Mouse (Mus musculus): ENCODE data around the gene Elmo2.
A peak's percentile ranks its signal among the peaks of the same experiment; 100 is the strongest.

Elmo2 gene

DNA sequence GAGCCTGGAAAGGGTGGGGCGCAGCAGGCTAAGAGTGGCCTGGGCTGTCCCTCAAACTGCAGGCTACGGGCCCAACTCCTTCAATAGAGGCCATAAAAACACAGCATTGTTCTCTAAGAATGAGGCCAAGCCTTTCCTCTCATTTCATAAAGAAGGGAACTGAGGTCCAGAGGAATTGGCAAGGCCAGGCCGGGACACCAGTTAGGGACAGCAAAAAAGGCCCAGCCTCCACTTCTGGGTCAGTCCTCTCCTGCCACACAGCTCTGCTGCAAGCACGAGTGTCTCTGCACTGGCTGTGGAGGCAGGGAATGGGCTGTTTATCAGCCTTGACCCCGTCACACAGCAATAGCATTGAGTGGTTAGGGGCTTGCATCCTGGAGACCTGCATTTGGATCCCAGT, 2.8 kb downstream of the Elmo2 start:
- DNase-seq (ENCODE audit: low read depth, low spot score): no peak

DNA sequence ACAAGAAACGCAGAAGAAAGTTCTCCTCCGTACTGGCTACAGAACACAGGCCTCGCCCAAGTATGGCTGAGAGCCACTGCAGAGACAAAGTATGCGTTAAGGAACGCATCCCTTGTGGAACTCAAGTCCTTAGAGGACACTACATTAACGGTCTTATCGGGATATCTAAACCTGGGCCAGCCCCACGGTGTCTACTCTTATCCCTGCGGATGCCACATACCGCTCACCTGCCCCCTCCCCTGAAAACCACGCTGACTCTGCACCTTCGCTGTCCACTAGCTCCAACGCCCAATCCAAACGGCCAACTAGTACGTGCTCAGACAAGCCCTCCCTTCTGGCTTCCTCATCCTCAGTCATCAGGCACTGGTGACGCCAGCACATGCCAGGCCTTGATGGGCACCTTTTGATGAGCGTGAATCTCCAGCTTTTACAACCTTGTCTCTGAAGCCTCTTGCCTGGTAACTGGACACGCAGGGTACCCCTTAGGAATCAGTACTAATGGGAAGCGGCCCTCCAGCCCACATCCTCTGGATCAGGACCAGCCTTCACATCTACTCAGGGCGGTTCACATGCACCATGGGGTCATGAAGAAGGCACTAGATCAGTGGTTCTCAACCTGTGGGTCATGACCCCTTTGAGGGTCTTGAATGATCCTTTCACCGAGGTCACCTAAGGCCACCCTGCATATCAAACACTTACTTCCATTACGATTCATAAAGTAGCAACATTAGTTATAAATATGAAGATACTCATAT, 4.1 kb downstream of the Elmo2 start:
- DNase-seq (ENCODE audit: low read depth, low spot score): no peak

DNA sequence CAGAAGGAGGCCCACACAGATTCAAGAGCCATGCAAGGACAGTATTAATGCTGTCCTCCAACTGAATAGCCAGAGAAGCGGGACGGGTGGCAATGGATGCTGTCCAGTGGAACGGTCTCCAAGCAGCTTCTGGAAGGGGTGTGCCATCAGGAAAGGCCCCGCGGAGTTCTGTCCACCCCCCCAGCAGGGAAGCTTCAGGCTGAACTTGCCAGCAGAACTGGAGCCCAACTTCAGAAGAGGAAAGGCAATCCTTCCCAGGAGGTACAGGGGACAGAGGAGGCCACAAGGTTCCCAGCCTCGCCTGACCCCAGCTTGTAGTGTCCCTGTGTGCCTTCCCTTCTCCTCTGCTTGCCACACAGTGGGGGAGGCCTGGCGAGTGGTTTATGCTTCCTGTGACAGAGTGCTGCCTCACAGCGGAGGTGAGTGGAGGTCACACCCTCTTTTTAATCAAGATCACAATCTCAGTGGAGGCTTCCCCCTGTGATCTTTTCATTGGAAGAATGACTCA, 4.8 kb downstream of the Elmo2 start:
- DNase-seq (ENCODE audit: low read depth, low spot score): no peak

DNA sequence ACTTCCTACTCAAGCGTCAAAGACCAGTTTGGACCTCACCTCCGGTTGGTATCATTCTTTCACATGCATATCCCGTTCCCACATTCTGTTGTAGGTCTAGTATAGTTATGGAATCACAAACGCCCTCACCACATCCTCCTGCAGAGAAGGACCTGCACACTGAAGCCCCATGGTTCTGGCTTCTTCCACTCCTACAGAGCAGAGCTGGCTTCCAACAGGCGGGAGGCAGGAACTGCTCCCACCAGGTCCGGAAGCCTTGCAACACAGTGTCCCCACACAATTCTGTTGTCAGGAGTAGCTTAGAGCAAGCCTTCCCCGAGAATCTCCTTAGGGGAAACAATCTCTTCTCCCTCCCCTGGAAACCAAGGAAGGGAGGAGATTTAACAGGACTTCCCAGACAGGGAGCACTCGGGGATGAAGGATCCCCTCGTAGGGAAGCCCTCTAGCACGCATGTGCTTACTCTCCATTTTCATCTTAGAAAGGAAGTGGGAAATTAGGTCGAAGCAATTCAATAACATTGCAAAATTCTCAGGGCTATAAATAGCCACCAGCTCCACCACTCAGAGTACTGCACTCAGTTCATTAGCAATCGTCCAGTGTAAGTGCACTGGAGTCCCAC, 5.6 kb downstream of the Elmo2 start:
- DNase-seq (ENCODE audit: low read depth, low spot score): no peak

DNA sequence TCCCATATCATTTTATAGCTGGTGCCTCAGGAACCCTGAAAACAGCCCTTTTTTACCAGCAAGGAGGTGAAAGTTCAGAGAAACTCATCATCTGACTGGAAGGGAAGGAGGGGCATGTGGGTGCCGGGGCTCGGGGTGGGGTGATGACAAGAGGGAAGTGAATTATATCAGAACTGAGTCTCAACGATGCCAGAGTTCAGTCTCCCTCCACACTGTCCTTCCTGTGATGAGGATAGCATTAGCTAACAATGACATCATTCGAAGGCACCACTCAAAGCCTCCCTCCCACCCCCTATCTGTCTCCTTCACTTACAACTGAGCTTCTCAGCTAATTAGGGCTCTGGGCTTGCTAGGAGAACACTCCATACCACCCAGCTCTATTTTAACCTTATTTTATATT, 6.8 kb downstream of the Elmo2 start:
- no peak for DNase-seq (ENCODE audit: low read depth, low spot score)

DNA sequence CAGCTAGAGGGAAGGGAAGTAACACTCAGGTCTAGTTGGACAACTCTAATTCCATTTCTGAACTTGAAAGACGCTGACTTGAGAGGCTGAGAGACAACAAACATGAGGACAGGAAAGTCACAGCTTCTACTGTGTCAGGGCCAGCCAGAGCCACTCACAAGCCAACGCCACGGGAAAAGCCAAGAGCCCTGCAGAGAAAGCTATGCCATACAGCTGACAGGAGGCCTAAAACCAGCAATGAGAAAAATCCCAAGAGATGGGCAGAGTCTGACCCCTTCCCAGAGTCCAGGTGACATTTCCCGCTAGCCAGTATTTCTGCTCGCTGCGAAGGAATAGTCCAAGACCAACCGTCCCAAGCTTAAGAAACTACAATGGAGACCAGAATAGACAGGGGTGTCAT, 7.3 kb downstream of the Elmo2 start:
- DNase-seq (ENCODE audit: low read depth, low spot score): no peak

DNA sequence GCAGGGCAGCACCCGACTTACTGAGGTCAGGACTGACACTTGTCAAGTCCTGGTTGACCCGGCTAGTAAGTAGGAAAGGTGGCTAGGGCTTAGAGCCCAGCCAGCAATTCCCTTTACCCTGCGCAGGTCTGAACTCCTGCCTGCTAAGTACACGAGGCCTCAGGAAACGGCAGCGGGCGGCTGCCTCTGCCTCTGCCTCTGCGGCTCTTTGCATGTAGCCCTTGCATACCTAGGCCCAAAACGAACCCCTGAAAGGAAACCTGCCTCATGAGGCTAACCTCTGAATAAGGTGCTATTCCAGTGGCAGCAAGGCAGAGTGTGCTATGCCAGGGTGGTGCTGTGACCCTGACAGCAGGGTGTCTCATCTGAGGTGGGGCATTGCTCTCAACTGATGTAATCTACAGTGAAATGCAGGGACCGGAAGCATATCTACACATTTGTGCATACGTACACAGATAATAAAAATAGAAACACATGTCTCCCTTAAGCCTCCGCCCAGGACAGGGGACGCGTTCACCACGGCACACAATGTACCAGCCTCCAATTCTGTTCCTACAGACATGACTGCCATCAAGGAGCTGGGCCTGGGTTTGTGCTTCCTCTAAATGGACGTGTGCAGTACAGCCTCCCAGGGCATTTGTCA, 8.5 kb downstream of the Elmo2 start:
- DNase-seq (ENCODE audit: low read depth, low spot score): no peak

DNA sequence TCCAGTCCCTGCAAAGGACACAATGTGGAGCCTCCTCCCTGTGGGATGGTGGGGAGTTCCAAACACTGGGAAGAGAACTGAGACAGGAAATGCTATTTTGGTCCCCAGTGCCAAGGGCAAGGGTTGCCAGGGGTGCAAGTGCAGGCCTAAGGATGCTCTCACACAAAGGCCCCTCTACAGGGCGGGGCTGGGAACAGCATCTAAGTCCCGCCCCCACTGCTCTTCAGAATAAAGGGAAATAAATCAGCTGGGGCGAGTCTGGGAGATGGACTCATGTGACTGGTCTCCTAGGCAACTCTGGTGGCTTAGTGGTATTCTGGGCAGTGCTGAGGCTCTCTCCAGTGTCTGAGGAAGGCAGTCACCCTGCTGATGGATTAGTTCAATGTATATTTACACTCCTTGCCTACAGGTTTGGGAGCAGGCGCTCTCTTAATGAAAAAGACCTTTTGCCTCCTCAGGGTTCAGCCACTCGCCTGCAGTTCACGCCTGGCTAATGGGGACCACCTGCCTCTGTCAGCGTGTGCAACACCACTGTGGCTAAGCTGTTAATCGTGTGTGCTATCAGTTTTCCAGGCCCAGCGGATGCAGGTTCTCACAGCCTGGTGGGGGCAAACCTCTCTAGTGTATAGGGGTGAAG, 9.3 kb downstream of the Elmo2 start:
- DNase-seq (ENCODE audit: low read depth, low spot score): peak; percentile 61

DNA sequence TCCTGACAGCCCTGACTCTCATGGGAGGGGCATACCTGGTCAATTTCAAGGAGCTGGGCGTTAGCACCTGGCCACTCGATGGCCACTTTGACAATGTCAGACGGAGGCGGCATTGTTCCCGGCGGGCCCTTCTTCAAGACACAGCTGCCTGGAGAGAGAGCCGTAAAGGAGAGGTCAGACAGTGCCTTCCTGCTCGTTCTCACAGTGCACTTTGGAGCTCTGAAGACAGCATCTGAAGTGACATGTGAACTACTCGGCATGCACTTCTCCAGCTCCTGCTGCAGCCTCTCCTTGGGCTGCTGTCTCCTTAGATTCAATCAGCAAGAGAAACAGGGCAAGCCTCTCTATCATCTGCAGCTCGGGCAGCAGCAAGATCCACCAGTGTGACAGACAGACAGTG, 10.1 kb downstream of the Elmo2 start:
- no peak for DNase-seq (ENCODE audit: low read depth, low spot score)

DNA sequence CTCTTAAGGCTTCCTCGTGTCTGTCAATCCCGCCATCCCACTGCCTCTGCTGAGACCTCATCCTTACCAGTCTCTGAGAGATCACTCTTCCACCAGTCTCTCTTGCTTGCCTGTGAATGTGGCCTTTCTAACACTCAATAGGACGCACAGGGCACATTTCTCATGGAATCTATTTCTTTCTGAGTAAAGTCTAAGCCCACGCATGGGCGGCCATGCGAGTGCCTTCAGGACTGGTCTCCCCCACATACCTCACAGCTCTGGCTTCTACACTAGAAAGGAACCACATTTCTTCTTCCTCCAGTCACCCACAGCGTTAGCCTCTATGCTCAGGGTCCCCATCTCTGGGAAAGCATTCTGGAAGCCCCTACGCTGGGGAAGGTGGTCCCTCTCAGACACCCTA, 12.1 kb downstream of the Elmo2 start:
- no peak for DNase-seq (ENCODE audit: low read depth, low spot score)

DNA sequence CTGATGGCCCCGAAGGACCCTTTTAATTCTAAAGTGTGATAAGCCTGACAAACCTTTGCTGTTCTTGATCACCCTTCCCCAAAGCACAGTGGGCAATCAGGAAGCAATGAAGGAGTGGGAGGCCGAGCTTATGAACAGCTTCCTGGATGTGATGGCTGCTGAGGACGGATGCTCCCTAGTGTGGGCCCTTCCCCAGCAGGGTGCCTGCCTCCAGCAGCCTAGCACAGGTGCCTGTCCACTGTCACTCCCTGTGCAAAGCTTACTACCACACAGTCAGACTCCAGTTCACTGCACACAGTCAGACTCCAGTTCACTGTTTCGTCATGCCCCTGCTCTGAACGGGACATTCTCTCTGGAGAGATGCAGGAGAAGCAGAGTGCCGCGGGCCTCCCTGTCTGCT, 13.9 kb downstream of the Elmo2 start:
- DNase-seq (ENCODE audit: low read depth, low spot score): no peak

DNA sequence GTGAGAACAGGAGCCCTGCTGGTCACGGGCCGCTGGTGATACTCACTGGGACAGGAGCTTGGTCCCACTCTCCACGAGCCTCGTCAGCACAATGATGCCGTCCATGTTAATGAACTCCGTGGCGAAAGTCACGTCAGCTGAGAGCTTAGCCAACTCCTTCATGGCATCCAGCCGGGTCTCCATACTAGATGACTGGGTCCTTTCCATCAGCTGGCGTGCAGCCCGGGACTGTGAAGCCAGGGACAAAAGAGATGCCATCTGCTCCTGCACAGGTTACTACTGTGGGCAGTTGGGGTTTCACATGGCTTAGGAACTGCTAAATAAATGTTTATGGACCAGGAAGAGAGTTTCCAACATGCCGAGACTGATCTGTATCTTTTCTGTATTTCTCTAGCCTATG, 14.7 kb downstream of the Elmo2 start:
- DNase-seq (ENCODE audit: low read depth, low spot score): no peak

DNA sequence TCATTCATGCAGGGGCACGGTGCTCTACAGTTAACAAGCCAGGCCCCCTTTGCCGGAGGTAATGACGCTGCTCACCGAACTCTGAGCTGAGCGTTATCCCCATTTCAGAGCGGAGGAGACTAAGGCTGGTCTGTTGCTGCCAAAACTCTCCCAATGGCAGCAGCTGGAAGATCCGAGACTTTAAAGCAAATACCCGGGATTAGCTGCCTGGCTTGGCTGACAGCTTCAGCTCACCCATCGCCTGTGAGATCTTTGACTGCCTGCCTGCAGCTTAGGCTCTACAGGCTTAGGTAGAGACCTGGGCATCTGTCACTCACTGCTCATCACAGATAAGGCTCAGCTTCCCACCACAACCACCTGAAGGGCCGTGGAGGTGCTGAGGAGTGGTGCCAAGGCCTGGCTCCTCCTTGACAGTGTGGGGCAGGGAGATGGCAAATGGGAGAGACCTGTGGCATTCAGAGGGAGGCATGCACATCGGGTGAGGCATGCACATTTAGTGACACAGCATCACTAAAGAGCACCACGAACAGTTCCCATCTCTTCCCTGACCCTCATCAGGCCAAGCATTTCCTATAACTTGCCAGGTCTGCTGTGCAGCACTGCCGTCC, 15.4 kb downstream of the Elmo2 start:
- DNase-seq (ENCODE audit: low read depth, low spot score): no peak

DNA sequence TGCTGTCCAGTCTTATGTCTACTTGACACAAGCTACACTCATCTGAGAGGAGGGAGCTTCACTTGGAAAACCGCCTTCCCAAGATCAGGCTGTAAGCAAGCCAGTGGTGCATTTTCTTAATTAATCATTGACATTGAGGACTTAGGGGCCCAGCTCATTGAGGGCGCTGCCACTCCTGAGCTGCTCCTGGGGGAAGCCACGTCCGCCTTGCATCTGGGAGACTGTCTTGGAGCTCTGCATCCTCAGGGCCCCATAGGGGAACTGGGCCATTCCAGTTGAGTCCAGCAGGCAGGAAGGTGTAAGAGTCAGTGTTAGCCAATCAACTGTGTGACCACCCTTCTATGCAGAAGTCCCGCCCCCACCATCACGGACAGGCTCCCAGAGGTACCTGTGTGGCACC, 18.5 kb downstream of the Elmo2 start:
- DNase-seq (ENCODE audit: low read depth, low spot score): no peak

DNA sequence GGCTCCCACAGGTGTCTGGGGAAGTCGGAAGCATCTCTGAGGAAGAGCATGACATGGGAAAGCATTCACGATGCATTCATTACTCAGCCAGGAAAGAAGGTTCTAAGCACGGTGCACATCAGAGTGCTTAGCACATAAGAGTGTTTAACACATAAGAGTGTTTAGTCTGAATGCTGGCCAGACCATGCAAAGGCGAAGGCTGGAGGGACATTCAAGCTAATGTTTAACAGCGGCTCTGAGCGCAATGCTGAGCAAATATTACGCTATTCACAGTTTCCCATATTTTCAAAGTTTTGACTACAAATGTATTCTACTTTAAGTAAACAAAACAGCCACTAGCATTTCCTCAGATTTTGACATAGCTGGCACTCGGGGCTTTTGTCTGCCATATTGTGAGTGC, 20.8 kb downstream of the Elmo2 start:
- no peak for DNase-seq (ENCODE audit: low read depth, low spot score)

DNA sequence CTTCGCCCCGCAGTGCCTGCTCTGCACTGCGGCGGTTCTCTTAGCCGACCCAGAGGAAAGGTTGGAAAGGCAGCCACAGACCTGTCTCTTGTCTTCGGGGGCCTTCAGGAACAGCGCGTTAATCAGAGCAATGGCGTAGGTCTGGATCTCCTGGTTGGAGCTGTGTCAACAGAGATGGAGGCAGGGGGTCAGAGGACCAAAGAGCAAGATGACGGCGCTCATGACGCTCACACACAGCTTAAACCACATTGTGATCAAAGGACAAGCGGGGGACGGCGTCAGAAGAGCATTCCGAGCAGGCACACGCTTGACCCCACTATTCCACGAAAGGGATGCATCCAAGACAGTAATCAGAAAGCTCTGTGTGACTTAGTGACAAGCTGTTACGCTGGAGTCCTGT, 21.5 kb downstream of the Elmo2 start:
- DNase-seq (ENCODE audit: low read depth, low spot score): no peak

DNA sequence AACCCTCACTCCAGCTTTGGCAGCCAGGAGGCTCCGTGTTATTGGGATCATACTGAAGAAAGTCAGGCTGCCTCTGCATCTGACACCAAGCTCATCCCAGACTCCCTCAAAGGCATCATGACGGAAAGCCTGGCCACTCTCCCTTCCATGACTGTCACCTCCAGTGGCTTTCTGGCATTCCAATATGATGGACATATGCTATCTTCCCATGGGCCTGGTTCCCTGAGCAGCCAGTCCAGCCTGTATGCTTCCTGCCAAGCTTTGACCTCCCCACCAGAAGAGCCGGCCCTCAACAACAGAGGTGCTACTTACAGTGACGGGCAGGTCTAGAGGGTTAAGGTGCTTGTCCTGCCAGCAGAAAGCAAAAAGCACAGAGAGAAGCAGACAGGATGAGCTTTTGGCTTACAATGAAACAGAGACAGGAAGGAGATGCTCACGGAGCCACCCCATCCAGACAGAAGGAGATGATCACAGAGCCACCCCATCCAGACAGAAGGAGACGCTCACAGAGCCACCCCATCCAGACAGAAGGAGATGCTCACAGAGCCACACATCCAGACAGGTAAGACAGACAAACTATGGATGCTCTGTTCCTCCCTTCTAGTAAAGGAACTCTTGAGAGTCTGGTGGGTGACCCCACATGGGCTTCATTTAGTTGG, 22.8 kb downstream of the Elmo2 start:
- DNase-seq (ENCODE audit: low read depth, low spot score): no peak

DNA sequence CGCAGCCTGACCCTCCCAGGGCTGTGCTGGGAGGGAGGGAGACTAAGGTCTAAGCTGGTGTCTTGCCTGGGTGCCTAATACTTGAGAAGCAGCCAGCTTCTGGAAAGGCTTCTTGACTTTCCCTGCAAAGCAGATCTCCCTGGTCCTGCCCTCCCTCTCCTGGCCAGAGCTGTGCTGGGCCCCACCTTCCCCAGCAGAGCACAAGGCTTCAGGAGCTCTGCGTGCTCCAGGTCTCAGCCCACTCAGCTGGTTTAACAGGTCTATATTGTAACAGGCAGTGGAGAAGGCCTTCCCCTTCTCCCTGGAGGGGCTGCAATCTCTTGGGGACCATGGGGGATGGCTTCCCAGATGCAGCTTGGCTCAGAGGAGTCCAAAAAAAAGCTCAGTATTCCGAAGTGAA, 24.9 kb downstream of the Elmo2 start:
- no peak for DNase-seq (ENCODE audit: low read depth, low spot score)

DNA sequence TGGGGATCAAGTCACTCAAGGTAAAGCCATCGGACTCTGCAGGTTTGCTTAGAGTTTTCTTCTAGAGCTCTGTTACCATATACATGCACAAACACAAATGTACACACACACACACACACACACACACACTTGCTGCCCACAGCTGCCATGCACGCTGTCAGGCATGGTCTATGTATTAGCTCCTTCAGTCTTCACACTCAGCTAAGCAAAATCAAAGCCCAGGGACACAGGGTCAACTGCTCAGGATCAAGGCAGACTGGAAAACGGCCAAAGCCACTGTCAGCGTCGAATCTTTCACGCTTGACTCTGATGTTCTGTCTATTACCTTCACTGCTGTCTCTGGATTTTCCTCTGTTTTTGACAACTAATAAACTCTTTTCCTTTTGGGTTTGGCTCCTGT, 25.4 kb downstream of the Elmo2 start:
- DNase-seq (ENCODE audit: low read depth, low spot score): no peak

DNA sequence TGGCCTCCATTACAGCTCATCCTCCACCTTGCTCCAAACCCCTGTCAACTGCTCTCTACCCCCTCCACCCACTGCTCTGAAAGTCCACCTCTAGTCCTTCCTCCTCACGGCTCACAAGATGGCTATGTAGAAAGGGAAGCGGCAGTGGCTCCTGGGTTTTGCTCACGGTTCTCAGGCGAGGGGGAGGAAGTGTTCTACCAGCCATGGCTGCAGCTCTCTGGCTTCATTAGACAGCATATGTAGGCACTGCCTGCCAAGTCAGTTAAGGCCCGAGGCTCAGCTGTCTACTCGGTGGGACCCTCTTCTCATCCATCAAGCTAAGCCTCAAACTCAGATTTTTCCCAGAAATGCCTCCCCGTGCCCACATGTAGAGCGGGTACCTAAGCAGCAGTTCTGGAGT, 25.9 kb downstream of the Elmo2 start:
- no peak for DNase-seq (ENCODE audit: low read depth, low spot score)

DNA sequence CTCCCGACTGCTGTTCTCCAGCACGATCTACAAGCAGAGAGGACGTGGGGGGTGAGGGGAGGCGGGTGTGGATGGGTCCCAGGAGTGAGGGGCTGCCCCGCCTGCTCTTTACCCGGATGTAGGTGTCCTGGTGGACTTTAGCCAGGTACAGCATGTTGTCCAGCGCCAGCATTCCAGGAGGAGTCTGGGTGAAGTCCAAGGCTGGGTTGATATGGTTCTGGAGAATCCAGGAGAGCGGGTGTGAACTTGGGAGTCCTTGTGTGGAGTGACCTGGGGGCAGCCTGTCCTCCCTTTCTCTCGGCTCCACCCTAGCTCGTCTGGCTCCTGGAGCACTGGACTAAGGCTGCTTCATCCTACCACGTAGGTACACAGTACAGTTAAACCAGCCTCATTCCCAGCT, 28.9 kb downstream of the Elmo2 start:
- DNase-seq (ENCODE audit: low read depth, low spot score): no peak

DNA sequence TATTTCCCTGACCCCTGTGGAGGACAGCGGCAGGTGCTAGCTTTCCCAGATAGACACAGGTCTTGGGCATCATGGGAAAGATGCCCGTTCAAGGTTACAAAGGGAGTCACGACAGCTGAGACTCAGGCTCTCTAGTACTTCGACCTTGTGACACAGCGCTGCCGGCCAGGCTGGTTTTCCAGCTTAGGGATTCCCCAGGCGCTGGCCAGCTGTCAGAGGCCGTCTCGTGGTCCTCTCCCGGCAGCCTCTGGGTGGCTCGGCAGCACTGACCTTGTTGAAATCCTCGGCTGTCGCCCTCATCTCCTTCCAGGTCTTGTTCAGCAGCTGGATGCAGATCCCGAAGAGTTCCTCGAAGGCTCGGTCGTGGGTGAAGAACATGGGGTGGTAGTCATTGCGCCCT, 29.7 kb downstream of the Elmo2 start:
- no peak for DNase-seq (ENCODE audit: low read depth, low spot score)
